Mouse (Mus musculus) layer of hippocampus, adult 8-10 months (tissue): ENCODE results near the gene Rin3. TPM values are rescaled to one million over a fixed set of nuclear protein-coding genes. Genes with fewer than 3 reads are reported as not detected.
A peak's percentile ranks its signal among the peaks of the same experiment; 100 is the strongest.

Source experiments
- DNase-seq, 2 experiments: peaks; one replicate each; pipeline ENCODE4 v3.0.0; 2022; ENCODE audit warnings: low spot score in 2 of 2
- total RNA-seq, 4 experiments: library from RNA; stranded (reverse); gene quantifications; 2 replicates each; pipeline ENCODE4 v1.2.4; 2022

The Rin3 gene
- total RNA-seq, 4 experiments from 2014 or later = 3.3 to 7.1 (median 4.8) TPM

DNA sequence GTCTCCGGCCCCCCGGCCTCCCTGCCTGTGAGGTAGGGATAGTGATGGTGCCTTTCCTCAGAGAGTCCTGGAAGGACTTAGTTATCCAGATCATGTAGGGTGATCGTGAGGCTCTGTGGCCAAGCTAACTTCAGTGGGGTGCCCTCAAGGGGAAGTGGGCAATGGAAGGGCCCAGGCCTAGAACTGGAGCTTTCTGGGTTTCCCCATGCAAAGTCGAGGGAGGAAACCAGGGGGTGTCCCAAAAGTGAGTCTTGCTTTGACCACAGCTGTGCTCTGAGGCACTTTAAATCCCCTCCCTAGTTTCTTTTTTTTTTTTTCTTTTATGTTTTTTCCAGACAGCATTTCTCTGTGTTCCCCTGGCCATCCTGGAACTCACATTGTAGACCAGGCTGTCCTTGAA lies 47.3 kb downstream of the Rin3 start:
- DNase-seq = no peak

DNA sequence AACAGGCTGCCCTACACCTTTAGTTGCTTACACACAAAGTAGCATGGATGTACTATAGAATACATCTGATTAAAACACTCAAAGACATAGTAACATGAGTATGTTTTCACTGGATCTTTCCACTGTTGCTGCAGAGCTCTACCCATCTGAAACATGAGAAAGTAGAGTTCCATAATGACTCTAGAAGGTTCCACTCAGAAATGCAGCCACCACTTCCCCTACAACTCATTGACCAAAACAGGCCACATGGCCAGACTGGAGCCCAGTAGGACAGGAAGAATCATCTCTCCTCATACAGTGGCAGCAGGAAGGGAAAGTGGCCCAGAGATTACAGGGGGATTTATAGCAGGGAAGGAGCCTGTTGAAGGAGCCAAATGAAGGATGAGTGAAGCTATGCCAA lies 47.9 kb downstream of the Rin3 start:
- no peak for DNase-seq

DNA sequence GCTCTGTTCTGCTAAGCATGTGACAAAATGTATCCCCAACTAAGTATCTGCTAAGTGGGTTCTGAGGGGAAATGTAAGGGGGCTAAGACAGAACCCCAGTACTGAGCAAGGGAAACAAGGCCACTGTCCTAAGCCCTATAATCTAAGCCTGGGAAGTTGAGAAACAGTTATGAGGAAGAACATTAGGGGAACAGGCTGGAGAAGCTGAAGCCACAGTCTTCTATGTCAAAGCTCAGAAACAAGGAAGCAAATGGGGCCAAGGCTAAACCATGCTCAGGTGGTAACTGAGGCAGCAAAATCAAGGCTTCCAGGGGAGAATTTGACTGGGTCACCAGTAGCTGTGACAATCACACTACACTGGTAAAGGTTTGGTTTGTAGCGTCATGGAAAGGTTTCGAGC lies 50.3 kb downstream of the Rin3 start:
- DNase-seq = no peak

DNA sequence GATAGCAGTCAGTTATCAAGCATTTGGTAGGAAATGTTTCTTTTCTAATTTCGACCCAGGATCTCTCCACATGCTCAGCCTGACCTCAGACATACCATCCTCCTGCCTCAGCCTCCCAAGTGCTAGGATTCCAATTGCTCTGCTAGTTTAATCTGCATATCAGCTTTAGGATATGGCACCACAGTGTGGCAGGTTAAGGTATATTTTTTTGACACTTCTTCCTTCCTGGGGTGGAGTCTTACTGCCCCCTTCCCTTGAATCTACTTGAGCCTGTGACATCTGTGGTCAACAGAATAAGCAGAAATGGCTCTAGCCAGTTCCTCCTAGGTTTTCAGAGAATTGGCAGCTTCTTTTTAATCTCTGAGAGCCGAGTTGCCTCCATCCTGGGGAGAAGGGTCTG lies 56.2 kb downstream of the Rin3 start:
- DNase-seq = no peak

DNA sequence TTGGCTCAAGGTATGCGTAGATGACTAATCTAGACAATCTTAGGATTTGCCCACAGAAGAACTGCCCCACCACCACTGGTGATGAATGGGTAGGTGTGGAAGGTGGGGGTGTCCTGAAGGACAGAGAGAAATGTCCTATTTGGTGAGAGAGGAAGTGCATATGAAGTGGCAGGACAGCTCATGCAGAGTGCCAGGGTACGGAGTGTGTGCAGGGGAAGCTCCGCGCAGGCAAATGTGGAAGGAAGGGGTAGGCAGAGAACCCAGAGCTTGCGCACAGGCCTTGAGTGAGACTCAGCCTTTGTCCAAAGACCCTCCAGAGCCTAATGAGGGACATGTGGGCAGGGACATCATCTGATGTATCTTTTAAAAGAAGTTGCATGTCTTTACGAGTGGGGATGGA lies 57.6 kb downstream of the Rin3 start:
- no peak for DNase-seq

DNA sequence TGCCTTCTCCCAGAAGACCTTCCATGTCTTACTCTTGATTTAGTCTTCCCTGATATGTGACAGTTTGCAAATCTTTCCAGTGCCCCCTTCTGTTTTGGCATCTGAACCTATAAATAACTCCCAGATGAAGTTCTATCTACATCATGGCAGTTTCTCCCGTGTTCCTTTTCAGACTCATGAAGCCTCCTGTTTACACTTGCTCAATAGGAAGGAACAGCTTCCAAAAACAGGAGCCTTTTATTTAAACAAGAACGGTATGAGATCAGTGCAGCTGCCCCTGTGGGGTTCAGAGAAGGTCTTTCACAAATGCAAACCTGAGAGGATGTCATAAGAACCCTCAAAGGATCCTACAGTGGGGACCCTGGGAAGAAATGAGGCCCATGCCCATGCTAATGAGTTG lies 59.3 kb downstream of the Rin3 start:
- no peak for DNase-seq

DNA sequence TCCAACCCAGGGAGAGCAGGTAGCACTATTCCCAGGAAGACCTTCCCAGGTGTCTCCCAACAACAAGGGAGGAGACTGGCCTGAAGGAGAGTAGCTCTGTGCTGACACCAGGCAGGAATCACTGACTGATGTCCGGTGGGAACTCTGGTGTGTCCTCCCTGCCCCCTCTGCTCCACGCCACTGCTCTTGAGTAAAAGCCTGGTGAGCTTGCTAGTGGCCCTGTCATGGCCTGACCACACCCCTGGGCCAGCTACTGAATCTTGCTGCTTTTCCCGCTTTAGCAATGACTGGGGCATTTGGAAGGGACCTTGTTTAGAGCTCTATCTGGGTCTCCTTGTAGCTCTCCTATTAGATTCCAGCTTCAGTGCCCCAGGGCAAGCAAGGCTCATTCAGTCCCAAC lies 59.8 kb downstream of the Rin3 start:
- no peak for DNase-seq

DNA sequence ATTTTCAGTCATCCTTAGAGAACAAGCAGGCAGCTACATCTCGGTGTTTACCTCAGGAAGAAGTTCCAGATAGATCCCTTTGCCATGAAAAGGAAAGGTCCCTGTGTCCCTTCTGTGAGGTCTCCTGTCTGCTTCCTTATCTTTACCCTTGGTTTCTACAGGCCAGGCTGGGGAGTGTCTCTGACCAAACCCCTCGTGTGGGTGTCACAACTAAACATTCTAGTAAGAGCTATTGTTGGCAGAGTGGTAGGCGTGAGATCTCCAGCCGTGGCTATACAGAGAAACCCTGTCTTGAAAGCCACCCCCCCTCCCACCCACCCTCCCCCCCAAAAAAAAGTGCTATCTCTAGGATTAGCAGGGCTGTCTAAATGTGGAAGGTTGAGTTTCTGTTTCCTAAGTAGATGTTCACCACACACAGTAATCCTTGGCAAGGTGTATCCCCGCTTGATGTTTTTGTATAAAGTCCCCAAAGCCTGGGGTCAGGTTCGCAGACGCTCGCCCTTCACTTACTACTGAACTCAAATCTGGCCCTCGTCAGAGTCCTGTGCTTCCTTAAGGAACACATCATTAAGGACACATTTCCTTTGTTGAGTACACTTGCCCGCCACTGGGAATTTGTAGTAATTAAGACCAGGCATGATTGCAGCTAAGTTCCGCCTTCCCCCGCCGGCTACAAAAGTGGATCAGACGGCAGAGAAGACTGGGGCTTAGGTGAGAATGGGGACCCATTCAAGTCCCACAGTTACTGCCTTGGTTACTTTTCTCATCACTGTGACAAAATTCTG lies 62.4 kb downstream of the Rin3 start:
- DNase-seq = no peak

DNA sequence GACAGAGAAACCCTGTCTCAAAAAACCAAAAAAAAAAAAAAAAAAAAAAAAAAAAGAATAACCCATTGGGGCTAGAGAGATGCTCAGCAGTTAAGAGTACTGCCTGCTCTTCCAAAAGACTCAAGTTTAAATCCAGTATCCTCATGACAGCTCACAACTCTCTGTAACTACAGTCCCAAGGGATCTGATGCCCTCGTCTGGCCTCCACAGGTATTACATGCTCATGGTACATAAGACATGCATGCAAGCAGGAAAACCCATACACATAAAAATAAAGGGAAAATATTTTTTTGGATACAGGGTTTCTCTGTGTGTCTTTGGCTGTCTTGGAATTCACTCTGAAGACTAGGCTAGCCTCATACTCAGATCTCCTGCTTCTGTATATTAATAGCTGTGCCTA lies 63.7 kb downstream of the Rin3 start:
- peak in 1 of 2 experiments; percentile 30 for DNase-seq

DNA sequence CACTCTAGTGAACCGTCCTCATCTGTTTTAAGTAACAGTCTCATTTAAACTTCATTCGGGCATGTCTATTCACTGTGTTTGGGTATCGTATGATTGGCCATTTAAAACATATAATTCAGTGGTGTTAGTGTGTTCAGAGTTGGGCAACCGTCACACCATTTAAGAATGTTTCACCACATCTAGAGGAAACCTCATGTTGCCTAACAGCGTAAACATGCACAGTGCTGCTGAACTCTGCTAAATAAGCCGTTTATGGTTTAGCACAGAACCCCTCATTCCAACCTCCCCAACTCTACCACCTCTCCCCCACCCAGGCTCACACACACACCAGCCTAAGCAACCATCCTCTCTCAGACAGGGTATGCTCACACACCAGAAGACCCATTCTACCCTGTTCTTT lies 65.6 kb downstream of the Rin3 start:
- no peak for DNase-seq

DNA sequence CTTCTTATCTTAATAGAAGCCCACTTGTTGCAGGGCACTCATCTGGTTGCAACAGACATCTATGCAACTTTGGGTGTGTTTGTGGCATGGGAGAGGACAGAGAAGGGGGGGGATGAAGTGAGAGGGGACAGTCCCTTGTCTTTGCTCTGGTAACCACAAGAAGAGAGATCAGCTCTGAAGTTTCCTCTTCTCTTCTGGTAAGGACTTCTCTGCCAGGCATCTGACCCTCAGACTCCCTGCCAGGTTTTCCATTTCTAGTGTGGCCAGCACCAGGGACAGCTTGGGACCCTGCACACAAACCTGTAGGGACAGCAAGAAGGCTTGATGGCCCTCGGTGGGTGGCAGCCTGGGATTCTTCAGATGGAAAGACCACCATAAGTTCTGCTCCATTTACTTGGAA lies 68.1 kb downstream of the Rin3 start:
- DNase-seq = no peak

DNA sequence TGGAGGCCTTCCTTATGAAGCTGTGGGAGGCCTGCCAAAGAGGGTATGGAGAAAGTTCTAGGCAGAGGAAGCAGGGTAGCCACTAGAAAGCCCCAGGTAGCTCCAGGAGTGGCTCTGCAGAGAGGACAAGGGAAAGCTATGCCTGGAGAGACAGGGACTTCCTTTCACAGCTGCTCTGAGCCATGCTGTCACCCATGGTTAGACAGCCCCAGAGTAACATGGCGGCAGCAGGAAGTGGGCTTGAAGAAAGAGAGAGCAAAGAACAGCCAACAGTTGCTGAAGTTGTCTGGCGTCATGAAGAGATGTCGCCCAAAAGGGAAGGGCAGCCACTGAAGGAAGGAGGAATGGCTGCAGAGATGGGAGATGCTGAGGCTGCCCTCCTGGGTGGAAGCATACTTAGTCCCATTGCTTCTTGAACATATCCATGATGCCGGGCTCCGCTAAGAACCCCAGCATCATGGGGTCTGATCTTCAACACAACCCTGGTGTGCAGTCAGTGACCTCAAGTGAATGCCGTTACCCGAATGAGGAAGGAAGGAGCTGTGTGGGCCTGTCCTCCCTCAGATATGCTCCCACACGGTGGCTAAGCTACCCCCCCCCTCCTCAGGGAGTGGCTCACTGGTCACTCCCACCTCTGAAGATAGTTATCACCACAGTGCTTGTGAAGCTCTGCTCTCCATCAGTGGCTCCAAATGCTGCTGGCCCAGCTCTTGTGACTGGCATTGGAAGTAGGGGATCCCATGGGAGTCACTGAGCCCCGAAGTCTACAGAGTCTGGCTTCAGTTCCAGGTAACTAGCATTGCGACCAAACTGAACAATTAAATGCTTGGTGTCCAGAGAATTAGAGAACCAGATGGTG lies 71.5 kb downstream of the Rin3 start:
- DNase-seq = no peak

DNA sequence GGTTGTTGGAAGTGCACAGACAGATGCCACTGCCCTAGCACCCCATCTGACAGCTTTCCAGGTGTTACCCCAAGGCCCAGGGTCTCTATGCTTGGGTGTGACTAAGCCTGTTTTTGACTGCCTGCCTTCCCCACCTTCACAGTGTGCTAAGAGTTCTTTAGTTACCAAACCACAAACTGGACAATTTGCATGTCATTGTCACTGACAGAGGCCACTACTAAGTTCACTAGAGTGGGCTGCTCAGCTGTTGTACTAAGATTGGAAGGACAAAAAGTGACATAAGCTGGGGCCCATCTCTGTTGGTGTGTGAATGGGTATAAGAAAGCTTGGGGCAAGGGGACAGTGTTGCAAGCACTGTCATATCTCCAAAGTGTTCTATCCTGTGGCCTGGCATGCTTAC lies 72.9 kb downstream of the Rin3 start:
- DNase-seq = no peak

DNA sequence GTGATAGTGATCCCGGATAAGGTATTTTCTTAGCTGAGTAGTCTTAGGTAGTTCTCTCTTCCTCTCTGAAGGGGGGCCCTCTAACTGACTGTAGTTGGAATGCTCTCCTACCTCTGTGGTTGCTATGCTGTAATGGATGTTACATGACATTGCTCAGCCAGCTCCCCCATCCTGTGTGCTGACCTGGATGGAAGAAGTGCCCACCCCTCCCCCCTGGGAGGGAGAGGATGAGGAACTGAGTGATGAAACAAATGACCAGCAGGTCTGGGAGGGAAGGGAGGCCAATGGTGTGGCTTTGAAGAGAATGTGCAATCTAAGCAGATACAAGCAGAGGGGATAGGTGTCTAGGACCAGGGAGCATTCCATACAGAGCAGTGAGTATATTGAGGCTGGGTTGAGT lies 73.9 kb downstream of the Rin3 start:
- DNase-seq = no peak

DNA sequence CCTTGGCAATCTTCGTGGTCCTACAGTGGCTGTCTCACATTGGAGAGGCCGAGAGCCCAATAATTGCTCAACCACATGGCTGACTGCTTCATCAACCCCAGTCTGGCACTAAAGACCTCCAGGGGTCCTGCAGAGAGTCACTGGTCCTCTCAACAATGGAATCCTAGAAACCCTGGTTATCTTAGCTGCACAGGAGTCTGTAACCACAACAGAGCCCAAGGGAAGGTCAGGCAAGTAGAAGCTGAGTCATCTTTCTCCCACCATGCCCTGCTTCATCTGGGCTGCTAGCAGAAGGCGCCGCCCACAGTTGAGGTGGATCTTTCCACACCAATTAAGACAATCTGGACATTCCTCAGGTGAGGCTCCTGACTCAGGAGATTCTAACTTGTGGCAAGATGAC lies 76.5 kb downstream of the Rin3 start:
- no peak for DNase-seq

DNA sequence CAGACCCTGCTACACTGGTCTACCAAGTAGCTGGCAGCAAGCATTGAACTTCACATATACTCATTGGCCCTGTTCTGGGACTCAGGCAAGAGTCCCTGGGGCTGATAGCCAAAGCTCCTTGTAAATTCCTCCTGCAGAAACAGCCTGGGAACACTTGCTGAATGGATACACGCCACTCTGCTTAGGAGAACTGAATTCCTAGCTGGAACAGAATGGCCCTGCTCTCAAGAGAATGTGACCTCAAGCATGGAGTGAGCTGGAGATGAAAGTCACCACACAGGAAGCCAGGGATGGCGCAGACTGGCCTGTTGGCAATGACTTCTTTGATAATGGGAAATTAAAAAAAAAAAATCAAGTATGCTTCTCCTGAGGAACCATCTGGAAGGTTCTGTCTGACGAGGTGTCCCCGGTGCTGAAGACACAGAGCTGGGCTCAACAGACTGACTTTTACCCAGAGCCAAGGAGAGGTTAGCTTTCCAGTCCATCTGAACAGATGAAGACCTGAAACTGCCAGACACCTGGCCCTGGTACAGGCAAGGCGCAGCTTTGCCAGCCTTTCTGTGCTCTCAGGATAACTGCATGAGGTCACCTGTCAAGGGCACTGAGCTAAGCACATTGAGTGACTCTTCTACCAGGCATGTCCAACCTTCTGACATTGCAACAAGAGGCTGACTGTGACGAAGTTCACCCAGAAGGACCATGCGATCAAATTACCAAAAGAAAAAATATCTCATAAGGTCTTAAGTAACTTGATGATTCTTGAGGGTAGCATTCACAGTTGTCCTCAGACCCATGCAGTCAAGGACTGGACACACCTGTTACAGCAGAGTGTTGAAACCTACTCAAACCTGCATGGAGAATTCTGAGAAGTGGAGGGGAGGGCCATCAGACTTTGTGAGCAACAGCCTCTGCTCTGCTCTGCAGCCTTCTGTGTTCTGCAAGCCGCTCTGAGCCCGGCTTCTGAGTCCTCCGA lies 78.6 kb downstream of the Rin3 start:
- no peak for DNase-seq

DNA sequence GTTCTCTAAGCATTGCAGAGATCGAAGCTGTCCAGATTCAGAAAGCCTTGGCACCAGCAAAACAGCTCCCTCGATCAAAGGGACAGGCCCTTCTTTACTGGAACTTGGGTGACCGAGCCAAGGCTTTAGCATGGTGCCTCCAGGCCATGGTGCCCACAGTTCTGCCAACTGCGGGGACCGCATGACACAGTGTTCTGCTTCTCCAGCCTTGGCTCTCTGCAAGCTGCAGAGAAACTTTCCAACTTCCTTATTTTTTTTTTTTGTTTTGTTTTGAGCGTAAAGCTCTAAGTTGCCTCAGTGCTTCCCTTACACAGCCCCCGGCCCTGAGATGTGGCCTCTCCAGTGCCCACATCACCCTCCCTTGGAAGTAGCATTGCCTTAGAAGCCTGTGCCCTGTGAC lies 82.2 kb downstream of the Rin3 start:
- no peak for DNase-seq

DNA sequence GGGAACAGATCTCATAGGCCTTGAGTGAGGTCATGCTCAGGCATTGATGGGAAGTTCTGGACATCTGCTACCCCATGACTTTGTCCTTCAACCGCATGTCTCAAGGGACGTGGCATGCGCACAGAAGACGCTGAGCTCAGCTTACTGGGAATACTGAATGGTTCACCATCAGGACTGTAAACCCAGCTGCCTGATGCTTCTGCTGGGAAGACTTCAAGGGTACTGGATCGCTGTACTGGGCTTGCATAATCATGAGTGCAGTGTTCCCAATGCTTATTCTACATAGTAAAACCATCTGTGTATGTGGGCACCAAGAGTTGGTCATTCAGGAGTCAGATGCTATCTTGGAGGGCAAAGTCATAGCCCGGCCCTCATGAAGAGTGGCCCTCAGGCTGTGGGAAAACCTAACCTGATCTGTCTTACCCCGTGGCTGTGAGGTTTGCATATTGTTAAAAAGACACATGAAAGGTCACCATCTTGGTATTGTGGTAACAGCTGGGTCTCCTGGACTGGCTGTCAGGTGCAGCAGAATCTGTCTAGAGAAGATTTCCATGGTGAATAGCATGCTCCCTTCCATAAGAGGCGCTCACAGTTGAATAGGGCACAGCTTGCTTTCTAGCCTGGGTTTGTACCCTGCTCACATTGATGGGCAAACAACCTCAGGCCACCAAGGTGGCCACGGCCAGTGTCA lies 83.4 kb downstream of the Rin3 start:
- DNase-seq = no peak

DNA sequence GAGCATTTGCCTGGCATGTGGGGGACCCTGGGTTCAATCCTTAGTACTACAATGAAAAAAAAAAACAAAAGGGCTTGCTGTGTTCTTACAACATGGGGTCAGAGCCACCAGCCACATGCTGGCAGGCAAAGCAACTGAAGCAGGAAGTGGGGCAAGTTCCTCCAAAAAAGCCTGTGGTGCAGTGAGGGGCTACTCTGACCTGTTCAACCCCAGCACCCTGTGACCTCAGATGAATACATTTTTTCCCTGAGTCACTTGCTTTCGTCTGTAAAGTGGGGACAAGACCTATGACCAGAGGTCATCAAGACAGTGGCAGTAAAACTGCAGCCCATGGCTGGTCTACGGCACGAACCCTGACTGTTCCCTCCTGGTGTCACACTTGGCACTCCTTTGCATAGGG lies 84.2 kb downstream of the Rin3 start:
- no peak for DNase-seq

DNA sequence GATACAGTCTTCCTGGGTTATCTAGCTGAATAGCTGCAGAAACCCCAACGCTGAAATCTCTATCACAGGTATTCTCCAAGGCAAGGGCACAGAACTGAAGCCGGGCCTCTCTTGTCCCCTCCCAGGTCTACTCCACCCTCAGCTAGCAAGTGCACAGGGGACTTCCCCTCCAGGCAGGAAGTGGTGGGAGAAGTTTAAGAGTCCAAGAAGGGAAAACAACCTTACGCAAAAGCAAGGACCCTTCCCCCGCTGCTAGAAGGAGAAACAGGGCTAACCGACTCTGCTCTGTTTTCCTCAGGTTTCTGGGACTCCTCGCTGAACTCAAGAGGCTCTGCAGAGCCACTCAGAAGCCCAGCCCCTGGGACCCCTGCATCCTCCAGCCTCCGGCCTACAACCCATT lies 85.2 kb downstream of the Rin3 start:
- DNase-seq = no peak

DNA sequence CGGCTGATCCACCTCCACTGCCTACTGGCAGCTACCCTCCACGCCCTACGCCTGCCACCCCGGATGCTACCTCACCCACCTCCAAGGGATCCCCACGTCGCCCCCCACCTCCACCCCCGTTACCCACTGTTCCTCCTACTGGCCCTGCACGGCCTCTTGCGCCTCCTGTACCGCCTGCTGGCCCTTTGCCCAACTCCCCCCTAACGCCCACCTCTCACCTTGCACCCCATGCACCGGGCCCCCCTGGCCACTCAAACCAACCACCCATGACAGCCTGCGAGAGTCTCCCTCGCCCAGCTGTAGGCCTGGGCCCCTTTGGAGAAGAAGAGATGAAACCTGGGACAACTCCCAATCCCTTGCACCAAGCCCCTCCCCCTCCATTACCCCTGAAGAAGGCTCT lies 85.7 kb downstream of the Rin3 start:
- no peak for DNase-seq
